Mouse (Mus musculus) thymus, postnatal 0 days (tissue): Measurements from ENCODE around the gene Gm21477. TPM values are rescaled to one million over a fixed set of nuclear protein-coding genes. Genes with fewer than 3 reads are reported as not detected.
"Not testable (repeated sequence)": the region's sequence is repeated elsewhere in the genome, so short reads cannot be mapped to it uniquely, and the experiment has no call there.

ENCODE experiments used
- DNase-seq: peaks from one replicate; pipeline ENCODE4 v3.0.0-alpha.2; 2015; ENCODE audit warnings: low spot score
- polyA plus RNA-seq: library from polyadenylated mRNA; unstranded; fragments of >200 nt; fragmentation: Nextera tagmentation; extraction: Ambion mirVana; gene quantifications from 2 replicates; pipeline ENCODE4 v1.2.1, GENCODE M21; 2015

The Gm21477 gene
- not detected in 2 replicates for polyA plus RNA-seq

- DNase-seq, result not testable (repeated sequence)
These were observed at the start of gene Gm21477 for GRCm38 (mm10) chrY:87116521-87116920. Gm21477 (plus strand) TSS chrY:87116821.
